Mouse (Mus musculus) spleen, adult 18-20 months (tissue): ENCODE results near the gene Blvra.
"Not testable (repeated sequence)": the region's sequence is repeated elsewhere in the genome, so short reads cannot be mapped to it uniquely, and the experiment has no call there.

Experiments used
- DNase-seq, 2 experiments: peaks; one replicate each; pipeline ENCODE4 v3.0.0; 2022; ENCODE audit warnings: mixed read lengths in 2 of 2

Blvra gene

DNA sequence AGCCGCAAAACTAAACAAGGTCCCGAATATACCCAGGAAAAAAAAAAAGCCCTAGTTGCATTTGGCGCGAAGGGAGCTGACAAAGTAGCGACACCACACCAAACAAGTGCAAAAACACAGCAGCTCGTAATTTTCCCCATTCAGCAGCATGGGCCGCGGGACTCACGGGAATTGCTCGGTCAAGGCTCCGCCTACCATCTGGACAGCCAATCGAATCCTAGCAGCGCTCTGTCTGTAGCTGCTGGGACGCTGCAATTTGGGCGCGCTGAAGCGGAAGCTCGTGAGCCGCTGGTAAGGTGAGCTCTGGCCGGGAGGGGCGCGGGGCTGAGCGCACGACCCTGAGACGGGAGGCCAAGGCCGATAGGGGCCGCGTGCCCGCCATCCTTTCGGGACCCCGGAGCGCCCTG is at the start of gene Blvra:
Blvra (plus strand) TSS at position 231 of the 407 bp plus-strand sequence.
- DNase-seq, result peak; percentile 77 to 81

- DNase-seq, result no peak
Measured at GRCm38 (mm10) chr2:127035006-127035605, 35.4 kb upstream of the Blvra start.

GRCm38 (mm10) chr2:127037299-127037698 is 33.2 kb upstream of the Blvra start:
- no peak for DNase-seq

- no peak for DNase-seq
Measured at GRCm38 (mm10) chr2:127061471-127061870, 9.0 kb upstream of the Blvra start.

GRCm38 (mm10) chr2:127068806-127069205 is 1.7 kb upstream of the Blvra start:
- no peak for DNase-seq

GRCm38 (mm10) chr2:127069781-127070434 is 557 bp upstream of the Blvra start:
- no peak for DNase-seq

DNA sequence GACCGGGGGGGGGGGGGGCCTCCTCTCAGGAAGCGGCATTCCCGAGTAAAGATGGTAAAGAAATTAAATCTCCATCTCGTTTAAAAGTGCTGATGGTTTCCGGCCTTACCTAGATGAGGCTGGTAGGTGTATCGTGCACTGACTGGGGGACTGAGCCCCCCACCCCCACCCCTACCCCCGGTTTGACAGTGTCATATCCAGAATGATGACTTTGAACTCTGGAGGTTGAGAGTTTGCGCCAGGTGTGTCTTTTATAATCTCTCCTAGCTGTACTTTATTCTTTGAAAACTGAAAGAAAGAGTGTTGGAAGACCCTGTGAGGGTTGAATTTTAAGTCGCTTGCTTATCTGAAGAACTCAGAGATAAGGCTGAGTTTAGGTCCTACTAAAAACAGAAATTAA is 414 bp downstream of the Blvra start:
- DNase-seq, result no peak

- DNase-seq, result no peak
Measured at GRCm38 (mm10) chr2:127074116-127074515, 3.7 kb downstream of the Blvra start.

DNA sequence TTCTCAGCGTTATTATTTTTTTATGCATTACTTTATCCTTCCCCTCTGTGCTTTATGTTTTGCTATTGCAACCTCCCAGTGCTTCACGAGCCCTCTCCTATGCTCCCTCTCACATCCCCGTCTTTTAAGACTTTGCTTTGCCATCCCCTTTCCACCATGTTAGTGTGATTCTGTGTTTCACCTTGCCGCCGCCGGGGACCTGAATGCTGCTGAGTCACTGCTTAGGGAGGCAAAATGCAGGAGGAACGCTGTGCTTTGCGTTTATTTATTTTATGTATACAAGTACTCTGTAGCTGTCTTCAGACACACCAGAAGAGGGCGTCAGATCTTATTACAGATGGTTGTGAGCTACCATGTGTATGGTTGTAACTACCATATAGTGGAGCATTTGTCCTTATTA is 7.1 kb downstream of the Blvra start:
- no peak for DNase-seq

DNA sequence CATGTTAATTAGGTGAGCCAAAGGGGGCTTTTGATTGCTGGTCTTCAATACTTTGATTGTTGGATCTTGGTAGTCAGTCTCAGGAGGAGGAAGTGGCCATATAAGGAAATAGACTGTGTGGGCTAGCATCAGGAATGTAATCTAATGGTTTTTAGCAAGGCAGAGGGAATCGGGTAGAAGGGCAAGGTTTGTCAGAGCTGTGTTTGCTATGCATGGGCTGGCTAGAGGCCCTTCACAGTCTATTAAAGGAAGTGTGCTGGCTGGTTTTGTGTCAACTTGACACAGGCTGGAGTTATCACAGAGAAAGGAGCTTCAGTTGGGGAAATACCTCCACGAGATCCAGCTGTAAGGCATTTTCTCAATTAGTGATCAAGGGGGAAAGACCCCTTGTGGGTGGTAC is 8.6 kb downstream of the Blvra start:
- not testable (repeated sequence) for DNase-seq

GRCm38 (mm10) chr2:127079881-127080590 is 9.6 kb downstream of the Blvra start:
- DNase-seq, result no peak

DNA sequence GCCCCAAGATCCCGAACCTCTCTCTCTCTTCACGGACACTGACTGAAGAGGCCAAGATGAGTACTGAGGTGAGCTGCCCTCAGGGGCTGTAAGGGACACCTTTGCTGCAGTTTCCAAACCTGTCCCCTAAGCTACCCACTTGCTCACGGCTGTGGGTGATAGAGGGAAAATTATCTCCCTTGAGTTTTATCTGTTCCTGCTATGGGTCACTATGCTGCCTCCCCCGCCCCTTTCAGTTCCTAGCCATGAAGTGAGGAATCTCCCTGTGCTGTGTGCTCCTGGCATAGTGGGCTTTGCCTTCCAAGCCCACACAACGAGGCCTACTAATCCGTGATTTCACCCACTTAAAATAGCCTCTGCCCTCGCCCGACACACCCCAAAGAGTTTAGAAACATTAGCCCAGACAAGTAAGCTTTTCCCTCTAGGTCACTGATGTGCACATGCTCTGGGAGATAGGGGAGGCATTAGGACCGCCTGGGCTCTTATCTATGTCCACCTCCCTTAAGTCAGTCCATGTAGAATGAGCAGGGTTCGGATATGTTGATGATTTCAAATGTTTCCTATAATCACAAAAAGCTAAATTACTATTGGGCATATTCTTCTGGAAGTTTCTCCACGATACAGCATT is 10.2 kb downstream of the Blvra start:
- DNase-seq, result no peak

DNA sequence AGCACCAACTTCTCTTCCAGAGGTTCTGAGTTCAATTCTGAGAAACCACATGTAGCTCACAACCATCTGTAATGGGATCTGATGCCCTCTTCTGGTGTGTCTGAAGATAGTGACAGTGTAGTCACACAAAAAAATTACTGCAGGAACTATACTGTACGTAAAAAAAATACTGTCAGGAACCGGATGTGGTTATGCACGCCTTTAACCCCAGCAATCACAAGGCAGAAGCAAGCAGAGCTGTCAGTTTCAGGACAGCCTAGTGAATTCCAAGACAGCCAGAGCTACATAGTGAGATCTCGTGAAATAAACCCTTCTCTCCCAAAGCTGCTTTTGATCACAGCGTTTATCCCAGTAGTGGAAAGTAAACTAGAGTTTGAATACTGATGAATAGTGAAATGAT is 15.8 kb downstream of the Blvra start:
- no peak for DNase-seq

DNA sequence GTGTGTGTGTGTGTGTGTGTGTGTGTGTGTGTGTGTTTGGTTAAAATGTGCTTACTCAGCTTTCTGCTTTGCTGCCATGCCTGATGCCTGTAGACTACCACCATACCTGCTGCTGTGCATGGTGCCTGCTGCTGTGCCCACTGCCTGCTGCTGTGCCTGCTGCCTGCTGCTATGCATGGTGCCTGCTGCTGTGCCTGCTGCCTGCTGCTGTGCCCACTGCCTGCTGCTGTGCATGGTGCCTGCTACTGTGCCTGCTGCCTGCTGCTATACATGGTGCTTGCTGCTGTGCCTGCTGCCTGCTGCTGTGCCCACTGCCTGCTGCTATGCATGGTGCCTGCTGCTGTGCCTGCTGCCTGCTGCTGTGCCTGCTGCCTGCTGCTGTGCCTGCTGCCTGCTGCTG is 19.7 kb downstream of the Blvra start:
- not testable (repeated sequence) for DNase-seq

- no peak for DNase-seq
Measured at GRCm38 (mm10) chr2:127092000-127092399, 21.5 kb downstream of the Blvra start.

- no peak for DNase-seq
Measured at GRCm38 (mm10) chr2:127108986-127109385, 38.5 kb downstream of the Blvra start.

GRCm38 (mm10) chr2:127121591-127122235 is 51.2 kb downstream of the Blvra start:
- no peak for DNase-seq

GRCm38 (mm10) chr2:127128926-127129325 is 58.5 kb downstream of the Blvra start:
- no peak for DNase-seq

DNA sequence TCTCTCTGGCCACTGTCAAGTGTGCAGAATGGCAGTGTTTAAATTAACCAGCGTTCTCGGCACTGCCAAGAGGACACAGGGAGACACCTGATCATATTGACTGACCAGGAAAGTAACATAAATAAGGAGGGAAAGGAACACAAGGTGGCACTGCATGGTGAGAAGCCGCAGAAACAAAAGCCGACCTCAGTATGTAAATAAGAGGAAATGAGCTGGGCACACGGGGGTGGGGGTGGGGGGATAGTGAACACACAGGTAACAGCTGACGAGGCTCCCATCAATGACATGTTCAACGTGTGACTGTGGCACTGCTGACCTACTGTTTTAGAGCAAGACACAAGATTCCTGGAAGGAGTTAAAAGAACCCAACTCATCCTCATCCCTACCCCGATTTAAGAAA is 60.9 kb downstream of the Blvra start:
- no peak for DNase-seq

- peak; percentile 89 to 98 for DNase-seq
Measured at GRCm38 (mm10) chr2:127133621-127134461, 63.4 kb downstream of the Blvra start, which contains the start of gene Ncaph. Gene Ncaph (minus strand): TSS chr2:127133954.

GRCm38 (mm10) chr2:127135255-127135654 is 64.8 kb downstream of the Blvra start:
- DNase-seq, result not testable (repeated sequence)

DNA sequence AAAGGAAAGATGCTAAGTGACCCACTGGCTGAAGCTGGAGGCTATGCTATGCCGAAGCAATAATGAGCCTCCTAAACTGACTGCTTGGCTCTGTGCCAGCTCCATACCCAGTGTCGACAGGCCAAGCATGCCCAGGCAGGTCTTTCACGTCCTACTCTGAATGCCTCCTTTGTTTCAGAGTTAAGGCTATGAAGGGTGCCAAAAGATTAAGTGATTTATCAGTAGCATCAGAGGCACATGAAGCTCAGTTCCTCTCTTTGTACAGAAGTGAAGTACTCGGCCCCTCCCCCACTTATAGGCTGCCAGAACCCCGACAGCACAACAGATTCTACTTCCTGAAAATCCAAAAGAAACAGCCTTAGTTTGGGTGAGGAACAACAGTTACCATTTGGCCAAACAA is 66.5 kb downstream of the Blvra start:
- DNase-seq, result peak in 1 of 2 experiments; percentile 16
